Mouse (Mus musculus) erythroblast, embryonic 14.5 days (primary cell): Measurements from ENCODE around the gene Frat2.

ENCODE experiments used
- GATA1 ChIP-seq: IDR thresholded peaks from 2 replicates; pipeline ENCODE4 v1.6.1; 2012; ENCODE audit warnings: low read length, inconsistent platforms, mixed read lengths
- TAL1 ChIP-seq: IDR thresholded peaks from 3 replicates; pipeline ENCODE4 v1.6.1; 2012; ENCODE audit warnings: low read length, inconsistent platforms, mixed read lengths

- TF ChIP-seq TAL1 (no peak), GATA1 (no peak)
These were observed 51.1 kb downstream of the Frat2 start for GRCm38 (mm10) chr19:41796789-41797327.
